Mouse (Mus musculus) NIH3T3 (cell line): Measurements from ENCODE around the gene Ccl9.

ENCODE experiments used
- DNase-seq: peaks from one replicate; pipeline ENCODE4 v3.0.0-alpha.2; 2012; ENCODE audit warnings: low read depth

Gene Ccl9

DNA sequence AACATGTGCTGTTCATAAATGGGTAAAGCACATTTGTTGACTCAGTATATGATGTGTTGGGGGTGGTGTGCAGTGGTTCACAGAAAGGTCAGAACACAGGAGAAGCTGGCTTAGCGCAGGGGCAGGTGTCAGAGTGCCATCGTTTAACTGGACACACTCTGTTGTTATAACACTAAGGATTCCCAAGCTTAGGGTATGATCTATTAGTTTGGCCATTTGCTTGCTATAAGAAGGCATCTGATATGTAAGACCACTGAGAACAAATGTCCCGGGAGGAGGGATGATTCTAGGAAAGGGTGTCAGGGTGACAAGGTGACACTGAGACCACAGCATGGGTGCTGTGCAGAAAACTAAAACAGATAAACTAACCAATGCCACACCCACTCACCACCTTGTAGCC is 41.6 kb downstream of the Ccl9 start:
- no peak for DNase-seq

- peak; percentile 98 for DNase-seq
These were observed 43.6 kb downstream of the Ccl9 start for GRCm38 (mm10) chr11:83534609-83535423.

GRCm38 (mm10) chr11:83534143-83534542 is 44.3 kb downstream of the Ccl9 start:
- DNase-seq, result no peak

DNA sequence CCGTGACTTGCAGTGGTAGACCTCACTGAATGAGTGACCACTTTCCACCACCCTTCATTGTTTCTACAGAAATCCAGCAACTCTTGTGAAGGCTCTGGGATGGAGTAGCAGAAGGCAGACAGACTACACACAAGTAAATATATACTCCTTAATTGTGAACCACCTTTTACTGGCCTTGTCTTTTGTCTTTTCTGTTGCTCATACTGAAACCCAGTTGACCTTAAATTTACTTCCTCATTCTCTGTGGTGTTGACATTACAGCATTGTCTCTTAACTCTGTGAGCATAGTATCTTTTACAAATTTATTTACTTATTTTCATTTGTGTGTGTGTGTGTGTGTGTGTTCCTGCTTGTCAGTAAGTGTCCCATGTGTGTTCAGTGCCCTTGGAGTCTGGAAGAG is 45.2 kb downstream of the Ccl9 start:
- DNase-seq, result no peak

DNA sequence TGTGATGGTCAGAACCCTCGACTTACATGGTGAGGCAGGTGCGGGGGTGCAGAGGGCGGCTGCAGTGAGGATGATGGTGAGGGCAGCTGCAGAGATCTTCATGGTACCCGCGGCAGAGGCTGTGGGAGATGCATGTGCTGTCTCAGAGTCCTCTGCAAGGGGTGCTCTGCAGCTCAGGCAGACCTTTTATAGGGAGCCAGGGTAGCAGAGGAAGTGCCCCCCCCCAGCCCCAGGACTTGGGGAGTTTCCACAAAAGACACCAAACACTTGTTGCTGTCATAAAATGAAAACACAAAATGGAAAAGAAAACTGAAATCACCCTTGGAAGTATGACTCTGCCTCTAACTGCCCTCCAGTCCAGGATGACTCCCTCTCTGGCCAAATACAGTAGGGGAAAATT is 48.1 kb downstream of the Ccl9 start, which contains the start of gene Ccl5:
TSS of gene Ccl5 (minus strand) at position 159 of the 400 bp plus-strand sequence.
- no peak for DNase-seq

DNA sequence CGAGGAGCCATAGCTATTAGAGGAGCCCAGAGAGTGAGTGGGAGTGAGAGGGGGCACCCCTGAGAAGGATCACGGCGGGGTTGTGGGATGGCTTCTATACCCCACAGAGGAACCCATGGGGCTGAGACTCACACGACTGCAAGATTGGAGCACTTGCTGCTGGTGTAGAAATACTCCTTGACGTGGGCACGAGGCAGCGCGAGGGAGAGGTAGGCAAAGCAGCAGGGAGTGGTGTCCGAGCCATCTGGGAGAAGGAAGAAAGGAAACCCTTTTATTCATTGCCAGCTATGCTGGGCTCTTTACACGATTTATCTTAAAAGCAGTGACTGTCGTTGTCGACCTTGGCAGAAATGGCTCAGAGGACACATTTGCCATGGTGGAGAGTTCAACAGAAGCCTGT is 49.4 kb downstream of the Ccl9 start:
- no peak for DNase-seq
